Mouse (Mus musculus) neural tube, embryonic 10.5 days (tissue): ENCODE data around the gene Fbxo11.
A peak's percentile ranks its signal among the peaks of the same experiment; 100 is the strongest.
"Not testable (repeated sequence)": the region's sequence is repeated elsewhere in the genome, so short reads cannot be mapped to it uniquely, and the experiment has no call there.

Experiments used
- DNase-seq: peaks from one replicate; pipeline ENCODE4 v3.0.0-alpha.2; 2017; ENCODE audit warnings: low spot score; ENCODE audit errors: extremely low spot score

Fbxo11 gene

GRCm38 (mm10) chr17:87968483-87968926 lies 96.6 kb downstream of the Fbxo11 start:
- DNase-seq, result not testable (repeated sequence)

- no peak for DNase-seq
These were observed 101.7 kb downstream of the Fbxo11 start for GRCm38 (mm10) chr17:87963081-87964075.

- not testable (repeated sequence) for DNase-seq
These were observed 105.2 kb downstream of the Fbxo11 start for GRCm38 (mm10) chr17:87959931-87960330.

GRCm38 (mm10) chr17:87959406-87959805 lies 105.7 kb downstream of the Fbxo11 start:
- not testable (repeated sequence) for DNase-seq

GRCm38 (mm10) chr17:87958283-87958682 lies 106.8 kb downstream of the Fbxo11 start:
- no peak for DNase-seq

GRCm38 (mm10) chr17:87957096-87957840 lies 107.8 kb downstream of the Fbxo11 start:
- no peak for DNase-seq

- not testable (repeated sequence) for DNase-seq
These were observed 110.4 kb downstream of the Fbxo11 start for GRCm38 (mm10) chr17:87954618-87955124.

GRCm38 (mm10) chr17:87948965-87949584 lies 116.0 kb downstream of the Fbxo11 start:
- DNase-seq, result peak; percentile 82
